ENCODE assay signal across 8 mouse cellular contexts in genomic region chr3:95054481-95055260, GRCm38 (mm10). TPM values are rescaled to one million over a fixed set of nuclear protein-coding genes. Genes with fewer than 3 reads are reported as not detected.
DNase-seq lines count a peak whose midpoint lies in the region; ATAC-seq and TF ChIP-seq lines count a peak whose summit lies in the region.

No protein-coding gene starts in this region.

- 54% methylated on average over 10 of the region's 10 CpGs for WGBS in forebrain, embryonic 15.5 days
- WGBS in forebrain, postnatal 0 days = 42% methylated on average over 10 of the region's 10 CpGs
- WGBS in stomach, embryonic 16.5 days = 13% methylated on average over 10 of the region's 10 CpGs

- no peak overlapping the region for H3K4me2 ChIP-seq in forebrain, embryonic 15.5 days (replicated peaks)
- H3K4me2 ChIP-seq in forebrain, postnatal 0 days (ENCODE audit: low read depth) = no peak overlapping the region
- H3K4me2 ChIP-seq in stomach, embryonic 16.5 days (ENCODE audit: low read depth, low read length) = 0 out of 2 replicates have a peak overlapping the region, but pooled peaks have one; percentile 20

- TF ChIP-seq CTCF in forebrain, postnatal 0 days (IDR thresholded peaks at IDR 0.05; ENCODE audit: low read depth) = no peak

- H3K9me3 ChIP-seq in forebrain, embryonic 15.5 days = no peaks in the 10 kb centered on the region
- no peaks in the 10 kb centered on the region for H3K9me3 ChIP-seq in forebrain, postnatal 0 days (ENCODE audit: low read length)
- H3K9me3 ChIP-seq in stomach, embryonic 16.5 days (replicated peaks; ENCODE audit: control insufficient read depth, low read length) = no peaks in the 10 kb centered on the region

- H3K27ac ChIP-seq in forebrain, embryonic 15.5 days (replicated peaks) = 0 out of 2 replicates have a peak overlapping the region, but pooled peaks have one; percentile 20
- H3K27ac ChIP-seq in forebrain, postnatal 0 days (ENCODE audit: low read depth, low read length) = no peak overlapping the region
- H3K27ac ChIP-seq in stomach, embryonic 16.5 days (ENCODE audit: low read length) = peak overlapping the region; percentile 77

- no peak for ATAC-seq in forebrain, embryonic 15.5 days (replicated peaks)
- ATAC-seq in forebrain, postnatal 0 days = no peak
- ATAC-seq in stomach, embryonic 16.5 days (ENCODE audit: insufficient read depth, low FRiP score) = peak; percentile 86

- peaks cover 21% of the 10 kb centered on the region for H3K36me3 ChIP-seq in forebrain, embryonic 15.5 days
- peaks cover 22% of the 10 kb centered on the region for H3K36me3 ChIP-seq in forebrain, postnatal 0 days (ENCODE audit: insufficient read depth)
- H3K36me3 ChIP-seq in stomach, embryonic 16.5 days (ENCODE audit: control insufficient read depth, insufficient read depth, low read length) = no peaks in the 10 kb centered on the region

- H3K4me1 ChIP-seq in forebrain, embryonic 15.5 days = no peaks in the 10 kb centered on the region; the same call in 1 of the 2 replicates
- no peaks in the 10 kb centered on the region for H3K4me1 ChIP-seq in forebrain, postnatal 0 days (ENCODE audit: insufficient read depth)
- peaks cover 15% of the 10 kb centered on the region for H3K4me1 ChIP-seq in stomach, embryonic 16.5 days (ENCODE audit: control insufficient read depth, insufficient read depth, low read length)

- DNase-seq in forebrain, postnatal 0 days = no peak
- peak; percentile 42 for DNase-seq in ovary, postnatal 36 days (ENCODE audit: low spot score)
- DNase-seq in ovary, postnatal 10 days (ENCODE audit: low spot score) = no peak
- peak; percentile 45 to 71 for DNase-seq in cerebellum, postnatal 25 days
- DNase-seq in kidney, postnatal 25 days = peak; percentile 28 to 58
- no peak for DNase-seq in retina, embryonic 14.5 days (ENCODE audit: low spot score)

- H3K9ac ChIP-seq in forebrain, embryonic 15.5 days (replicated peaks) = no peak overlapping the region
- H3K9ac ChIP-seq in forebrain, postnatal 0 days = no peak overlapping the region
- no peak overlapping the region for H3K9ac ChIP-seq in stomach, embryonic 16.5 days (ENCODE audit: low read length)

- H3K27me3 ChIP-seq in forebrain, embryonic 15.5 days = no peaks in the 10 kb centered on the region
- no peaks in the 10 kb centered on the region for H3K27me3 ChIP-seq in forebrain, postnatal 0 days (ENCODE audit: insufficient read depth, low read length)
- no peaks in the 10 kb centered on the region for H3K27me3 ChIP-seq in stomach, embryonic 16.5 days (ENCODE audit: control insufficient read depth, insufficient read depth, low read length)

- no peak overlapping the region for H3K4me3 ChIP-seq in forebrain, embryonic 15.5 days
- no peak overlapping the region for H3K4me3 ChIP-seq in forebrain, postnatal 0 days (ENCODE audit: low read depth, low read length)
- H3K4me3 ChIP-seq in stomach, embryonic 16.5 days (replicated peaks; ENCODE audit: low read length) = no peak overlapping the region

RNA-seq across cellular contexts. Expression of gene Psmd4, which starts 12.3 kb away (rescaled TPM):
- 291 and 296 TPM in 2 replicates for polyA plus RNA-seq in forebrain, embryonic 15.5 days (2015; fragmentation: Nextera tagmentation; extraction: Ambion mirVana)
- 203 and 255 TPM in 2 replicates for total RNA-seq in forebrain, postnatal 0 days (2014; rRNA removed)
- polyA plus RNA-seq in forebrain, postnatal 0 days (2015; fragmentation: Nextera tagmentation; extraction: Ambion mirVana) = 278 and 279 TPM in 2 replicates
- polyA plus RNA-seq in stomach, embryonic 16.5 days (2015; fragmentation: Nextera tagmentation; extraction: Ambion mirVana) = 218 TPM in 2 replicates

RNA-seq across cellular contexts. Expression of gene Zfp687, which starts 39.4 kb away (rescaled TPM):
- polyA plus RNA-seq in forebrain, embryonic 15.5 days (2015; fragmentation: Nextera tagmentation; extraction: Ambion mirVana) = 22.4 and 23.0 TPM in 2 replicates
- total RNA-seq in forebrain, postnatal 0 days (2014; rRNA removed) = 20.3 and 23.1 TPM in 2 replicates
- polyA plus RNA-seq in forebrain, postnatal 0 days (2015; fragmentation: Nextera tagmentation; extraction: Ambion mirVana) = 9.8 and 13.1 TPM in 2 replicates
- polyA plus RNA-seq in stomach, embryonic 16.5 days (2015; fragmentation: Nextera tagmentation; extraction: Ambion mirVana) = 20.4 and 22.6 TPM in 2 replicates

RNA-seq across cellular contexts. Expression of gene Pip5k1a, which starts 52.1 kb away (rescaled TPM):
- 20.5 and 21.6 TPM in 2 replicates for polyA plus RNA-seq in forebrain, embryonic 15.5 days (2015; fragmentation: Nextera tagmentation; extraction: Ambion mirVana)
- total RNA-seq in forebrain, postnatal 0 days (2014; rRNA removed) = 19.5 and 22.6 TPM in 2 replicates
- 13.8 and 14.5 TPM in 2 replicates for polyA plus RNA-seq in forebrain, postnatal 0 days (2015; fragmentation: Nextera tagmentation; extraction: Ambion mirVana)
- polyA plus RNA-seq in stomach, embryonic 16.5 days (2015; fragmentation: Nextera tagmentation; extraction: Ambion mirVana) = 18.6 and 19.0 TPM in 2 replicates

RNA-seq across cellular contexts. Expression of gene Vps72, which starts 56.2 kb away (rescaled TPM):
- polyA plus RNA-seq in forebrain, embryonic 15.5 days (2015; fragmentation: Nextera tagmentation; extraction: Ambion mirVana) = 235 and 247 TPM in 2 replicates
- 88.6 and 92.8 TPM in 2 replicates for total RNA-seq in forebrain, postnatal 0 days (2014; rRNA removed)
- polyA plus RNA-seq in forebrain, postnatal 0 days (2015; fragmentation: Nextera tagmentation; extraction: Ambion mirVana) = 164 and 191 TPM in 2 replicates
- 102 and 123 TPM in 2 replicates for polyA plus RNA-seq in stomach, embryonic 16.5 days (2015; fragmentation: Nextera tagmentation; extraction: Ambion mirVana)

Comparison
In these comparisons a context has a peak if more than half of its experiments do, and no peak if none do; other contexts are left out.
1. DNase-seq: peak in ovary, postnatal 36 days (single experiment), cerebellum, postnatal 25 days (2 of 2) and kidney, postnatal 25 days (2 of 2); none in forebrain, postnatal 0 days (single experiment), ovary, postnatal 10 days (single experiment) and retina, embryonic 14.5 days (single experiment).